Mouse (Mus musculus): ENCODE results near the gene Hormad2. TPM values are rescaled to one million over a fixed set of nuclear protein-coding genes. Genes with fewer than 3 reads are reported as not detected.

The Hormad2 gene
- total RNA-seq (2023; ENCODE audit: inconsistent age) = 0.72 to 4.1 TPM (median 1.2 TPM) in 4 replicates

GRCm38 (mm10) chr11:4440978-4441377 lies at the start of gene Hormad2:
Gene Hormad2, minus strand, starts transcription at chr11:4441105.

Other genes starting within 250 kb of the Hormad2 start
- 2.5 to 4.3 TPM (median 3.1 TPM) in 4 replicates for gene Castor1, start 222.9 kb downstream of the Hormad2 start, total RNA-seq (2023; ENCODE audit: inconsistent age)
- gene Osm, start 204.7 kb downstream of the Hormad2 start, total RNA-seq (2023; ENCODE audit: inconsistent age) = 2.2 to 4.8 TPM (median 2.9 TPM) in 4 replicates
- not detected in 4 replicates for gene Lif, start 183.5 kb downstream of the Hormad2 start, total RNA-seq (2023; ENCODE audit: inconsistent age)
- gene Mtmr3, start 153.8 kb upstream of the Hormad2 start, total RNA-seq (2023; ENCODE audit: inconsistent age) = 110 to 111 TPM (median 110 TPM) in 4 replicates
- gene Gm11032, start 179.0 kb upstream of the Hormad2 start, total RNA-seq (2023; ENCODE audit: inconsistent age) = not detected in 4 replicates
- gene Ascc2, start 196.6 kb upstream of the Hormad2 start, total RNA-seq (2023; ENCODE audit: inconsistent age) = 22.6 to 24.0 TPM (median 23.2 TPM) in 4 replicates

Data from B cell, adult (primary cell).